Mouse (Mus musculus): ENCODE measurements around the gene Podxl2. TPM values are rescaled to one million over a fixed set of nuclear protein-coding genes. Genes with fewer than 3 reads are reported as not detected.

Gene Podxl2
- polyA plus RNA-seq, 1 experiment = 100.0 TPM

GRCm38 (mm10) chr6:88816913-88817312 is 57.9 kb downstream of the Podxl2 start:
- no peaks in the 10 kb centered on the region for H3K27me3 ChIP-seq (ENCODE audit: control insufficient read depth, insufficient read depth, low read length)

GRCm38 (mm10) chr6:88815489-88815888 is 59.4 kb downstream of the Podxl2 start:
- Histone ChIP-seq H3K36me3 (ENCODE audit: control insufficient read depth, insufficient read depth, low read length) (no peaks in the 10 kb centered on the region), H3K4me1 (replicated peaks; ENCODE audit: control insufficient read depth, insufficient read depth, low read length) (peaks cover 16% of the 10 kb centered on the region), H3K4me3 (ENCODE audit: control insufficient read depth, insufficient read depth, low read length) (no peak overlapping the region), H3K27ac (ENCODE audit: control insufficient read depth, insufficient read depth, low read length) (no peak overlapping the region), H3K27me3 (ENCODE audit: control insufficient read depth, insufficient read depth, low read length) (no peaks in the 10 kb centered on the region)
- 89% methylated on average over 3 of the region's 3 CpGs for WGBS
- TF ChIP-seq POLR2A (IDR thresholded peaks at IDR 0.05; ENCODE audit: control insufficient read depth, extremely low read depth, insufficient read depth, low read length, poor library complexity) (no peak), CTCF (IDR thresholded peaks at IDR 0.05; ENCODE audit: borderline replicate concordance, control insufficient read depth, extremely low read depth, insufficient read depth, low read length, poor library complexity) (no peak)
- no peak for DNase-seq

More at GRCm38 (mm10) chr6:88816913-88817312, 57.9 kb downstream of the Podxl2 start:
- DNase-seq = no peak
- Histone ChIP-seq H3K36me3 (ENCODE audit: control insufficient read depth, insufficient read depth, low read length) (no peaks in the 10 kb centered on the region), H3K4me3 (ENCODE audit: control insufficient read depth, insufficient read depth, low read length) (no peak overlapping the region), H3K4me1 (replicated peaks; ENCODE audit: control insufficient read depth, insufficient read depth, low read length) (peaks cover 13% of the 10 kb centered on the region), H3K27ac (ENCODE audit: control insufficient read depth, insufficient read depth, low read length) (no peak overlapping the region)
- no peak for TF ChIP-seq POLR2A (IDR thresholded peaks at IDR 0.05; ENCODE audit: control insufficient read depth, extremely low read depth, insufficient read depth, low read length, poor library complexity)
- TF ChIP-seq CTCF (IDR thresholded peaks at IDR 0.05; ENCODE audit: borderline replicate concordance, control insufficient read depth, extremely low read depth, insufficient read depth, low read length, poor library complexity) = no peak
- 92% methylated on average over 3 of the region's 3 CpGs for WGBS

- no peak for DNase-seq
- WGBS = 90% methylated on average over 3 of the region's 3 CpGs
- H3K27ac ChIP-seq (ENCODE audit: control insufficient read depth, insufficient read depth, low read length) = no peak overlapping the region
- no peak overlapping the region for H3K4me3 ChIP-seq (ENCODE audit: control insufficient read depth, insufficient read depth, low read length)
- peaks cover 17% of the 10 kb centered on the region for H3K4me1 ChIP-seq (replicated peaks; ENCODE audit: control insufficient read depth, insufficient read depth, low read length)
- no peaks in the 10 kb centered on the region for H3K27me3 ChIP-seq (ENCODE audit: control insufficient read depth, insufficient read depth, low read length)
- H3K36me3 ChIP-seq (ENCODE audit: control insufficient read depth, insufficient read depth, low read length) = no peaks in the 10 kb centered on the region
- TF ChIP-seq CTCF (IDR thresholded peaks at IDR 0.05; ENCODE audit: borderline replicate concordance, control insufficient read depth, extremely low read depth, insufficient read depth, low read length, poor library complexity) (no peak), POLR2A (IDR thresholded peaks at IDR 0.05; ENCODE audit: control insufficient read depth, extremely low read depth, insufficient read depth, low read length, poor library complexity) (no peak)
Observed at GRCm38 (mm10) chr6:88815036-88815435, 59.8 kb downstream of the Podxl2 start.

GRCm38 (mm10) chr6:88813832-88814231 is 61.0 kb downstream of the Podxl2 start:
- H3K4me1 ChIP-seq (replicated peaks; ENCODE audit: control insufficient read depth, insufficient read depth, low read length) = peaks cover 22% of the 10 kb centered on the region
- no peaks in the 10 kb centered on the region for H3K36me3 ChIP-seq (ENCODE audit: control insufficient read depth, insufficient read depth, low read length)
- 76% methylated on average over 10 of the region's 10 CpGs for WGBS
- H3K27me3 ChIP-seq (ENCODE audit: control insufficient read depth, insufficient read depth, low read length) = no peaks in the 10 kb centered on the region
- no peak overlapping the region for H3K27ac ChIP-seq (ENCODE audit: control insufficient read depth, insufficient read depth, low read length)
- H3K4me3 ChIP-seq (ENCODE audit: control insufficient read depth, insufficient read depth, low read length) = no peak overlapping the region
- TF ChIP-seq CTCF (IDR thresholded peaks at IDR 0.05; ENCODE audit: borderline replicate concordance, control insufficient read depth, extremely low read depth, insufficient read depth, low read length, poor library complexity) = no peak
- no peak for TF ChIP-seq POLR2A (IDR thresholded peaks at IDR 0.05; ENCODE audit: control insufficient read depth, extremely low read depth, insufficient read depth, low read length, poor library complexity)
- no peak for DNase-seq

- no peak for TF ChIP-seq POLR2A (IDR thresholded peaks at IDR 0.05; ENCODE audit: control insufficient read depth, extremely low read depth, insufficient read depth, low read length, poor library complexity)
- TF ChIP-seq CTCF (IDR thresholded peaks at IDR 0.05; ENCODE audit: borderline replicate concordance, control insufficient read depth, extremely low read depth, insufficient read depth, low read length, poor library complexity) = no peak
- no peaks in the 10 kb centered on the region for H3K36me3 ChIP-seq (ENCODE audit: control insufficient read depth, insufficient read depth, low read length)
- peaks cover 28% of the 10 kb centered on the region for H3K4me1 ChIP-seq (replicated peaks; ENCODE audit: control insufficient read depth, insufficient read depth, low read length)
- H3K4me3 ChIP-seq (ENCODE audit: control insufficient read depth, insufficient read depth, low read length) = no peak overlapping the region
- 76% methylated on average over 3 of the region's 3 CpGs for WGBS
- peak; percentile 56 for DNase-seq
- H3K27me3 ChIP-seq (ENCODE audit: control insufficient read depth, insufficient read depth, low read length) = no peaks in the 10 kb centered on the region
- no peak overlapping the region for H3K27ac ChIP-seq (ENCODE audit: control insufficient read depth, insufficient read depth, low read length)
Observed at GRCm38 (mm10) chr6:88812886-88813285, 62.0 kb downstream of the Podxl2 start.

GRCm38 (mm10) chr6:88811880-88812400 is 62.9 kb downstream of the Podxl2 start:
- Histone ChIP-seq H3K4me1 (replicated peaks; ENCODE audit: control insufficient read depth, insufficient read depth, low read length) (peaks cover 31% of the 10 kb centered on the region), H3K27me3 (ENCODE audit: control insufficient read depth, insufficient read depth, low read length) (no peaks in the 10 kb centered on the region), H3K36me3 (ENCODE audit: control insufficient read depth, insufficient read depth, low read length) (no peaks in the 10 kb centered on the region), H3K4me3 (ENCODE audit: control insufficient read depth, insufficient read depth, low read length) (no peak overlapping the region), H3K27ac (ENCODE audit: control insufficient read depth, insufficient read depth, low read length) (no peak overlapping the region)
- WGBS = 34% methylated on average over 7 of the region's 7 CpGs
- TF ChIP-seq POLR2A (IDR thresholded peaks at IDR 0.05; ENCODE audit: control insufficient read depth, extremely low read depth, insufficient read depth, low read length, poor library complexity) (no peak), CTCF (IDR thresholded peaks at IDR 0.05; ENCODE audit: borderline replicate concordance, control insufficient read depth, extremely low read depth, insufficient read depth, low read length, poor library complexity) (no peak)
- DNase-seq = no peak

- TF ChIP-seq CTCF (IDR thresholded peaks at IDR 0.05; ENCODE audit: borderline replicate concordance, control insufficient read depth, extremely low read depth, insufficient read depth, low read length, poor library complexity) = no peak
- no peak for TF ChIP-seq POLR2A (IDR thresholded peaks at IDR 0.05; ENCODE audit: control insufficient read depth, extremely low read depth, insufficient read depth, low read length, poor library complexity)
- H3K36me3 ChIP-seq (ENCODE audit: control insufficient read depth, insufficient read depth, low read length) = no peaks in the 10 kb centered on the region
- H3K27ac ChIP-seq (ENCODE audit: control insufficient read depth, insufficient read depth, low read length) = no peak overlapping the region
- WGBS = 4% methylated on average over 7 of the region's 7 CpGs
- no peak overlapping the region for H3K4me3 ChIP-seq (ENCODE audit: control insufficient read depth, insufficient read depth, low read length)
- peaks cover 31% of the 10 kb centered on the region for H3K4me1 ChIP-seq (replicated peaks; ENCODE audit: control insufficient read depth, insufficient read depth, low read length)
- no peak for DNase-seq
- no peaks in the 10 kb centered on the region for H3K27me3 ChIP-seq (ENCODE audit: control insufficient read depth, insufficient read depth, low read length)
Observed at GRCm38 (mm10) chr6:88811396-88811795, 63.4 kb downstream of the Podxl2 start.

All from thymus, adult 2 months (tissue).